Mouse (Mus musculus): ENCODE data around the gene Slc17a8.
"Not testable (repeated sequence)": the region's sequence is repeated elsewhere in the genome, so short reads cannot be mapped to it uniquely, and the experiment has no call there.

Slc17a8 gene

DNA sequence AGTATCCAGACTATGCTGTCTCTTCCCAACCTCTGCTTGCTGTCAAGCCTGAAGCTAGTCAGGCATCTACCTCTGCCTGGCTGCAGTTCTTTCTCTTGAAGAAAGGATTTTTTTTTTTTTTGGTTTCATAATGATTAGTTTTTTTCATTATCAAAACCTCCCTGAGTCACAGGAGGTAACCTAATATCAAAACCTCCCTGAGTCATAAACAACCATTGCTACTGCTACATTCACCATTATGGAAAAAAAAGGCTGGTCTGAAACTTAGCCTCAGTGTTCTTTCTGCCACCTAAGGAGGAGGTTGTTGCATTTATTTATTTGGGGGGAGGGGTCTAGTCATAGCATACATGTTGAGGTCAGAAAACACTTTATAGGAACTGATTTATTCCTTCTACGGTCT, 31.2 kb downstream of the Slc17a8 start:
- DNase-seq (ENCODE audit: low read depth, low spot score) = no peak

DNA sequence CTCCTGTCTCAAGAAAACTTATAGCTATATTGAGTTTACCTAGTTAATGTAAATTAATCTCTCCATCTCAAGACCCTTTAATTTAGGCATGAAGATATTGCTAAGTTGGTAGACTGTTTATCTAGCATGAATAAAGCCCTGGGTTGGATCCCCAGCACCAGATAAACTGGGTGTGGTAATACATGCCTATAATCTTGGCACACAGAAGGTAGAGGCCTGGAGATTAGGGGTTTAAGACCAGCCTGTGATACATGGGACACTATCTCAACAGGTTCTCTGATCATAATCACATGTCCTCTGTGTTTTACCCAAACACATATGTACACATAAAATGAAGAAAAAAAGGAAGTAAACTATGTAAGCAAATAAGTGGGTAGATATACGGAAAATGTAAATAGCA, 32.3 kb downstream of the Slc17a8 start:
- no peak for DNase-seq (ENCODE audit: low read depth, low spot score)

DNA sequence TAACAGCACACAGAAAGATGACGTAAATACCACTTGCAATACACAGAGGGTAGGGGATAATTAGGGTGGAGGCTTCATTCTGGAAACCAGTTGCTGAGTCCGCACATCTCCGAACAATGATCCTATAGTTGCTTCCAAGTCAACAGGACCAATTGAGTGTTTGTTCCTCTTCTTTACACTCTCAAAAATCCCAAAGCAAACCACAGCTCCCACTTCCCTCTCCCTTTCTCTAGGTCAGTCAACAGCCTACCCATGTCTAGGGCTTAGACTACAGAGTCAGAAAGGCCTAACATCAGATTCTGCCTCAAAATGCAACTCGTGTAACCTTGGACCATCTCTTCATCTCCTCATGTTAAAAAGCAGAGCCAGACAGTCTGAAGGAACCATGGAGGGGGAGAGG, 36.3 kb downstream of the Slc17a8 start:
- DNase-seq (ENCODE audit: low read depth, low spot score) = no peak

DNA sequence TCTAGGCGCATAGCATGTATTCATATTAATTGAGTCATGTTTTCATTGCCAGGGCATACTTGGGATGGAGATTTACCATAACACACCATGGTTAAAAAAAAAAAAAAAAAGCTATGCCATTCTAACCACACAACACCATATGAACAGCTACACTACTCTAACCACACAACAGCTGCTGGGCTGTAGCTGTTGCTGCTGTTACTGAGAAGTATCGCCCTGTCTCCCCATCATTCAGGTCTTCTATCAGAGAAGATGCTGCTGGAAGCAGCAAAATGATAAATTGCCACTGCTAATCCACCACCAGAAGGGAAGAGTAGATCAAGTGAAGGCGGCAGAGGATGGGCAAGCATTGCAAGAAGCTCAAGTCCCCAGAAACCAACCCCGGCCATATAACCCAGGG, 42.3 kb downstream of the Slc17a8 start:
- no peak for DNase-seq (ENCODE audit: low read depth, low spot score)

- DNase-seq (ENCODE audit: low read depth, low spot score) = no peak
Observed at GRCm38 (mm10) chr10:89577666-89578065, 43.4 kb downstream of the Slc17a8 start.

DNA sequence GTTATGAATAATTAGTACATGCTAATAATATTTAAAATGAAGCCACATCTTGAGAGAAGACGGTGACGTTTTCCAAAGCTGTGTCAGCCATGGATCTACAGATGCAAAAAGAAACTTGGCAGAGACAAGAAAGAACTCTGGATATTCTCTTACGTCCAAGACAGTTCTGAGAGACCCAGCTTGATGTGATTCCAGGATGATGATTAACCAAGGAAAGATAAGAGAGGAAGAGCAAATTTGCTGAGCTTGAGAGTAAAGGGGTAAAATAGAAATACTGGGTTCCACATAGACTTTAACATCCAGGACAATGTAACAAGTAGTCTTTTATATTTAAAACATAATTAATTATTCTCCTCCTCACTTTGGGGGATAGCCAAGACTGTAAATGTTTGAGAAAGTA, 47.6 kb downstream of the Slc17a8 start:
- no peak for DNase-seq (ENCODE audit: low read depth, low spot score)

GRCm38 (mm10) chr10:89572946-89573345, 48.1 kb downstream of the Slc17a8 start:
- DNase-seq (ENCODE audit: low read depth, low spot score) = no peak

DNA sequence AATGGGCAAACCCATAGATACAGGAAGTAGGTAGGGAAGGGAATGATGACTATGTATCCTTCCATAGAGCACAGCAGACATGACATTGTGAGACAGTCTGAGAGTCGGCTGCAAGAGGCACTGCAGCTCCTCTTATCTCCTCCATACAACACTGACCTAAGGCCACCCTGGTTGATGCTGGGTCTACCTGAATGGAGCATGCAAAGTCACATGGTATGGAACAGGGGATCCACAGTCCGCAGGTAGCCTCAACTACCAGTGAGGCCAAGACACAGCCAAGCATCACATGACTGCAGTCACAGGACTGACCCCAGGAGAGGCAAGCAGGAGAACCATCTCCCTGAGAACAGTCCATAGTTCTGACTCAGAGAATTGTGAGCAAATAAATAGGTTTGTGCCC, 53.7 kb downstream of the Slc17a8 start:
- DNase-seq (ENCODE audit: low read depth, low spot score) = no peak

DNA sequence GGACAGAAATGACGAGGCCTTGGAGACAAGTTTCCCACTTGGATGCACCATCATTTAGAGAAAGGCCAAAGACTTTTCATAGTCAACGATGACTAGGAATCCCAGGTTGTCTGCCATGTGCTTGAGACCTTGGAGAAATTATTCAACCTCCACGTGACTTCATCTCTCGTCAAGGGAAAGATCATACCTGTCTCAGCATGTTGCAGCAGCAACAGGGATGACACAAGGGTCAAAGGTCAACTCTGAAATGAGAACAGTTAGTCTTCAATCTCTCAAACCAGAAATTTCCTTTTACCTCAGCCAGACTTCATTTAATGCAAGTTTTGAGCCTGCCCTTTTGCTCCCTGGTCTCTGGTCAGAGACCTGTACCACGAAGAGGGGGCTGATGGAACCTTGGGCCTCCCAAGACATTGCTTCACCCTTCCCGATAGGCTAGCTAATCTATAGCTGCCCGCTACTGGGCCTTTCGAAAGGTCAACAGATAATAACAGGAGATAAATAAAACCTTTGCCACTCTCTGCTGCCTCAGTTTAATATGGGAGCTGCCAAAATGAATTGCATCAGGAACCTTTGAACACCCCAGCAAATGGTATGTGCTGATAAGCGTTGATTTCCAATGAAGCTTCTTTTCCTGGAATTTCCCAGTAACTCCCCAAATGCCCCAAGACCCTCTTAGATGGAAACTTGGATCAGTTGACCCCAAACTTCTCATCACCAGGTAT, 55.6 kb downstream of the Slc17a8 start:
- DNase-seq (ENCODE audit: low read depth, low spot score) = no peak

DNA sequence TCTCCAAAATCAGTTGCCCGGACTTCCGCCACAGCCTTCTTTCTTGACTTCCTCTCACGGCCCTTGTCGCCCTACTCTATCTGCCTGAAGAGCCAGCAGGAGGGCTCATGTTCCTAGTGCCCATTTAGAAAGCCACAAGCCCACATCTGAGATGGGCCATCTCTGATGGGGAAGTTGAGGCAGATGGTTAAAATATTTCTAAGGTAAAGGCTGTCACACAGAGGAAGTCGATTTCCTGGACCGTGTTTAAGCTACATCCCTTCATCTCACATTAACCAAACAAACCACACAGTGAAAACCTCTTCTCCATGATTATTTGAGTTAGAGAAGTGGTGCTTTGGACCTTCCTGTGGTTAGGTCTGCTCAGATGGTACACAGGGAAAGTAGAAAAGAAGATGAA, 58.9 kb downstream of the Slc17a8 start:
- DNase-seq (ENCODE audit: low read depth, low spot score) = no peak

DNA sequence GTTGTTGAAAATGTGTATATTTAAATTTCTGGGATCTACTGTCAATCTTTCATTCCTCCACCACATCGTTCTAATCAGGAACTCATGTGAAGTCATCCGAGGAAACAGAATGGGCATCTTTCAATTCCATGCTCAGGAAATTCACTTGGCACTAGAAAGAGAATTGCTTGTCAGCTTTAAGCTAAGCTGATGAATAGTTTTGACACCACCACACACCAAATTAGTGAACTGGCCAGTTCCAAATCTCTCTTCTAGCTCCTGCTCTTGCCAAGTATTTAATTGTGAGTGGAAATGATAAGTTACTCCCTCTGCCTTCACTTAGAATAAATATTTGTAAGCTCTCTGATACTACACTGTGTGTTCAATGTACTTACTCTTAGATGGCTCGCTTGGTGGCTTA, 61.7 kb downstream of the Slc17a8 start:
- no peak for DNase-seq (ENCODE audit: low read depth, low spot score)

GRCm38 (mm10) chr10:89554885-89555284, 66.2 kb downstream of the Slc17a8 start:
- not testable (repeated sequence) for DNase-seq (ENCODE audit: low read depth, low spot score)

DNA sequence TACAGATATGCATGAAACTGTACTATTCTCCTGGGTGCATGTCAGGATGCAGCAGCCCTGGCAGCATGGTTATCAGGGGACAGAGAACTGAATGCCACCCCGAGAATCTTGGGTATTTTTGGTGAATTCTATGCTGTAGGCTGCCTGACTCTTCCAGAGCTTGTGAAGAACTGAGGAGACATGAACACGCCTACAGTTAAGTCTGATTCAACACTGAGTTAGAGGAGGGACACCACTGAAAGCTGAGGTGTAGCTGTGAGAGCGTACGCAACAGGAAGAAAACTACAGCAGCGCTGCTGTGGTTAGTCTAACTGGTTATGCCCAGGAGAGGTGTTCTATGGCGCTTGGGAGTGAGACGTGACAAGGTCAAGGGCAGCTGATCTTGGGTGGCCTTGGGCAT, 67.2 kb downstream of the Slc17a8 start:
- not testable (repeated sequence) for DNase-seq (ENCODE audit: low read depth, low spot score)

GRCm38 (mm10) chr10:89553015-89553414, 68.0 kb downstream of the Slc17a8 start:
- no peak for DNase-seq (ENCODE audit: low read depth, low spot score)

- DNase-seq (ENCODE audit: low read depth, low spot score) = no peak
Observed at GRCm38 (mm10) chr10:89551657-89552056, 69.4 kb downstream of the Slc17a8 start.

DNA sequence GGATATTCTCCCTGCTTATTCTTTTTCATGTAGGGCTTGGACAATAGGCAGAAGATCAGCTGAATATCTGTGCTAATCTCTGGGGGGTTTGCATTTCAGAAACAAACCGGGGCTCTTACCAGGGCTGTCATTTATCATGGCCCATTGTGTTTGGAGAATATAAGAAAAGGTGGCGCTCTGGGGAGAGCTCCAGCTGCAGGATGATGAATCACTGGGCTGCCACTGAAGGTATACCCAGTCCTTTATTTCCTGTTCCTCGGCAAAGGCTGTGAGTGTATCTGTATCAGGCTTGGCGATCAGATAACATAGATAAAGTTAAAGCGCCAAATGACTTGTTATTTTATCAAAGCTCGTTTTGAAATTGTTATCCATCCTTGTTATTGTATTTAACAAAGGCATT, 73.0 kb downstream of the Slc17a8 start:
- DNase-seq (ENCODE audit: low read depth, low spot score) = no peak

- DNase-seq (ENCODE audit: low read depth, low spot score) = no peak
Observed at GRCm38 (mm10) chr10:89546989-89547388, 74.1 kb downstream of the Slc17a8 start.

DNA sequence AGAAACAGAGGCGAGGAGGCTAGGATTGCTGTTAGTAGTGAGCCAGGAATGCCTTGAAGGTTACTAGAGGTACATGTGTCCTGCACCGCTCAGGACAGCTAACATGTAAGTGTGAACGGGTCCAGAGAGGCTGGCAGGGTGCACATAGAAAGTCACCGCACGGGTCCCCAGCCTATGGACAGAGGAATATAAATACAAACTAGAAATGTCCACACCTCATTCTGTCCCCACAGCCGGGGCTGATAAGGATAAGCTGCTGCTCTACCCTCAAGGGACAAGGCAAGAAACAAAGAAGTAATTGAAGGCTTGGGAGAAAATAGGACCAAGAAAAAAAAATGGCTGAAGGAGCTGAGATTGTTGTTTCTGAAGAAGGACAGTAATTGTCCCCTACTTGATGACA, 77.2 kb downstream of the Slc17a8 start:
- no peak for DNase-seq (ENCODE audit: low read depth, low spot score)

GRCm38 (mm10) chr10:89542321-89542720, 78.7 kb downstream of the Slc17a8 start:
- DNase-seq (ENCODE audit: low read depth, low spot score) = peak; percentile 10

DNA sequence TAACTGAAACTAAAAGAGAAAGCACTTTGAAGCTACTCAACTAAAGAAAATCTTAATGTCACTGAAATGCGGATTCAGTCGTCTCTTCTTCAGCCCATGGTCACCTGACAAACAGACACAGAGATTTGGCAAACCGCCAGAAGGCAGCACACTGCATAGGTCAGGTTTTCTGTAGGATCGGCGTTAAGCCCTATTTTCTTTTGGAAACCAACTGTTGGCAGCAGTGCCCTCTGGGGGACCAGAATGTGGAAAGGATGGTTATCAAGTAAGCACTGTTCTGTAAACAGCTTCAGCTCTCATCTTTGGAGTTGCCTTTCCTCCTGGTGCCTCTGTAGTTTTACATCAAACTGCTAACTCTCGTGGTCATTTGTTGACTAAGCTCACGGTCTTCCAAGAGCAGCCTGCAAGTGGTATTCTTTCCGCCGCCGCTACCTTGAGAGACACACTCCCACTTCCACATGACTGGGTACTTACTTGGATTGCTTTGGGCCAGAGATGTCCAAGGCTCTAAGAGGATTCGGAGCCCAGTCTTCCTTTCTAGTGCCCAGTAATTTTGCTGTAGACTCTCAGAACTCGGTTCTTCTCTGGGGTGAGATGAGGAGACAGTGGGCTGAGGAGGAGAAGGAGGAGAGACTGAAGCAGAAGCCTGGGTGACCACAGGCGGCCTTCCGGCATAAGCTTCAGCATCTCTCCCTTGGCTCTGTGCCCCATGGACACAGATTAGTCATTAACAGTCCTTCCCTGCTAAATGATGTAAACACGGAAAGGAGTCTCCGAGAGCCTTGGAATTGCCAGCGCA, 87.9 kb downstream of the Slc17a8 start, which contains the start of gene Nr1h4:
TSS of gene Nr1h4 (minus strand) at position 657 of the 799 bp plus-strand sequence.
- DNase-seq (ENCODE audit: low read depth, low spot score) = peak; percentile 44

DNA sequence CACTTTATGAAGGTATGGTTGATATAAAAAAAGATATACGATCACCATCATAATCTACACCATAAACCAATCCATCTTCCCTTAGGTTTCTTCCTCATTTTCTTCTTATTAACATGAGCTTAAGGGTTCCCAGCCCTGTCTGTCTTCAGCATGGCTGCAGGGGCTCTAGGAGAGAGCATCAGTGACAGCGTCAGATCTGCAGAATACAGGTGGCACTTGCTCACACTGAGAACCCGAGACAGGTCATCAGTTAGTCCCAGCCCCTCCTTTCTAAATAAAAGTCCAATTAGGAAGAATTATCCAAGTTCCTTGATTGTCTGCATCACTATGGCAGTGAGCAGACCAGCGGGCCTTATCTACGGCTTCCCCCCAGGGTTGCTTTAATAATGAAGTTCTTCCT, 88.6 kb downstream of the Slc17a8 start:
- no peak for DNase-seq (ENCODE audit: low read depth, low spot score)

DNA sequence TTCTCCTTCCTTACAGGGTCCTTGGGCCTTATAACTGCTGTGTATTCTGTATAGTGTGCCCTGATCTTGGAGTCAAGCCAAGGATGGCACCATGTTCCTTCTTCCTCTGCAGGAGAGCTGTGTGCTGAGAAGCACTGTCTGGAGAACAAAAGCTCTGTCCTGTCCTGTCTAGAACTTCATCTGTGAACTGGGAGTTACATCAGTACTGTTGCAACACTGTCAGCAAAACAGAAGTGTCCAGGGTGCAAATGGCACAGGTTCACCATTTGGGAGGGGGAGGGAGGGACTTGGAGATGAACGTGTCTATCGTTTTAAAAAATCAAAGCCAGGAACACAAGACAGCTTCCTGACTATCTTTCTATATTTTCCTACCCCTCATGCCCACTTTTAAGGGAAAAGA, 89.1 kb downstream of the Slc17a8 start:
- no peak for DNase-seq (ENCODE audit: low read depth, low spot score)

DNA sequence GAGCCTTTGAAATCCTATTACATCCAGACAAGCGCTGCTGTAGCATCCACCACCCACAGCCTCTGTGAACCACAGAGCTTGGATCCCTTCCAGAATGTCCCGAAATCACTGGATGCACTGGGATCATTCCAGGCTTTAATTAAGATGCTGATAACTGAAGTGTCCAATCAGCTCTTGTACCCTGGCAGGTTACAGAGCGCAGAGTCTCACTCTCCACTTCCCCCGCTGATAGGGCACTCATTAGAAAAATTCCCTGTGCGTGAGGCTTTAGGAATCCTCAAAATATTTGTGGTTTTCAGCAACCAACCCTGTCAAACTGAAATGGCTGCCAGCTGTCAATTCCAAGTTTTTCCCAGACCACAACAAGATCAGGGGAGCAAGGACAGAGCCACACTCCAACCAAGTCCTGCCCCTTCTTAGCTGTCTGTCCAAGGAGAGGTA, 89.8 kb downstream of the Slc17a8 start:
- no peak for DNase-seq (ENCODE audit: low read depth, low spot score)
